Mouse (Mus musculus) erythroblast, embryonic 14.5 days (primary cell): ENCODE data around the gene B3gnt4. TPM values are rescaled to one million over a fixed set of nuclear protein-coding genes. Genes with fewer than 3 reads are reported as not detected.
"Not testable (repeated sequence)": the region's sequence is repeated elsewhere in the genome, so short reads cannot be mapped to it uniquely, and the experiment has no call there.

Experiments used
- H3K27me3 ChIP-seq: 2 replicates; pipeline ENCODE4 v1.6.1; 2012; ENCODE audit warnings: inconsistent platforms; ENCODE audit not compliant: control insufficient read depth
- H3K36me3 ChIP-seq: 2 replicates; pipeline ENCODE4 v1.6.1; 2012; ENCODE audit warnings: mild to moderate bottlenecking, inconsistent platforms; ENCODE audit not compliant: control insufficient read depth
- H3K4me1 ChIP-seq: 2 replicates; pipeline ENCODE4 v1.6.1; 2012; ENCODE audit warnings: inconsistent platforms; ENCODE audit not compliant: control insufficient read depth
- H3K4me3 ChIP-seq: replicated peaks from 2 replicates; pipeline ENCODE3; 2012; ENCODE audit warnings: moderate library complexity, mild to moderate bottlenecking, inconsistent platforms
- H3K9me3 ChIP-seq: 2 replicates; pipeline ENCODE4 v1.6.1; 2012; ENCODE audit warnings: low read length, inconsistent platforms, mixed read lengths; ENCODE audit not compliant: control insufficient read depth
- GATA1 ChIP-seq: IDR thresholded peaks from 2 replicates; pipeline ENCODE4 v1.6.1; 2012; ENCODE audit warnings: low read length, inconsistent platforms, mixed read lengths
- TAL1 ChIP-seq: IDR thresholded peaks from 3 replicates; pipeline ENCODE4 v1.6.1; 2012; ENCODE audit warnings: low read length, inconsistent platforms, mixed read lengths
- polyA plus RNA-seq: library from polyadenylated mRNA; stranded (reverse); fragments of >175 nt; gene quantifications from 2 replicates; pipeline ENCODE4 v1.2.3, GENCODE M21; 2012

B3gnt4 gene
- polyA plus RNA-seq, 1 experiment: not detected

GRCm38 (mm10) chr5:123501973-123502372 lies 8.3 kb upstream of the B3gnt4 start:
- Histone ChIP-seq H3K4me3 (no peak overlapping the region), H3K4me1 (peaks cover 6% of the 10 kb centered on the region), H3K36me3 (no peaks in the 10 kb centered on the region), H3K9me3 (no peaks in the 10 kb centered on the region), H3K27me3 (peaks cover 45% of the 10 kb centered on the region)
- no peak for TF ChIP-seq GATA1
- TF ChIP-seq TAL1: no peak

- Histone ChIP-seq H3K4me3 (peak overlapping the region; percentile 54), H3K4me1 (peaks cover 28% of the 10 kb centered on the region), H3K36me3 (peaks cover 14% of the 10 kb centered on the region), H3K9me3 (no peaks in the 10 kb centered on the region), H3K27me3 (peaks cover 57% of the 10 kb centered on the region)
- no peak for TF ChIP-seq TAL1
- no peak for TF ChIP-seq GATA1
These were observed 2.1 kb upstream of the B3gnt4 start for GRCm38 (mm10) chr5:123507936-123508723.

- Histone ChIP-seq H3K27me3 (peaks cover 53% of the 10 kb centered on the region), H3K4me3 (peak overlapping the region; percentile 54), H3K36me3 (peaks cover 17% of the 10 kb centered on the region), H3K4me1 (peaks cover 28% of the 10 kb centered on the region), H3K9me3 (no peaks in the 10 kb centered on the region)
- TF ChIP-seq TAL1: no peak
- no peak for TF ChIP-seq GATA1
These were observed 1.3 kb upstream of the B3gnt4 start for GRCm38 (mm10) chr5:123508921-123509320.

GRCm38 (mm10) chr5:123511426-123511825 lies 1.2 kb downstream of the B3gnt4 start:
- H3K9me3 ChIP-seq, H3K4me3 ChIP-seq: not testable (repeated sequence)
- peaks cover 28% of the 10 kb centered on the region for H3K36me3 ChIP-seq
- peaks cover 41% of the 10 kb centered on the region for H3K27me3 ChIP-seq
- H3K4me1 ChIP-seq: peaks cover 28% of the 10 kb centered on the region

GRCm38 (mm10) chr5:123512102-123512501 lies 1.8 kb downstream of the B3gnt4 start:
- Histone ChIP-seq H3K4me1 (peaks cover 28% of the 10 kb centered on the region), H3K27me3 (peaks cover 34% of the 10 kb centered on the region), H3K9me3 (no peaks in the 10 kb centered on the region), H3K4me3 (no peak overlapping the region), H3K36me3 (peaks cover 35% of the 10 kb centered on the region)
- no peak for TF ChIP-seq GATA1
- TF ChIP-seq TAL1: no peak

GRCm38 (mm10) chr5:123514871-123515270 lies 4.6 kb downstream of the B3gnt4 start:
- H3K9me3 ChIP-seq: no peaks in the 10 kb centered on the region
- no peak overlapping the region for H3K4me3 ChIP-seq
- no peak for TF ChIP-seq TAL1
- peaks cover 59% of the 10 kb centered on the region for H3K36me3 ChIP-seq
- H3K27me3 ChIP-seq: peaks cover 7% of the 10 kb centered on the region
- peaks cover 14% of the 10 kb centered on the region for H3K4me1 ChIP-seq

GRCm38 (mm10) chr5:123520666-123521065 lies 10.4 kb downstream of the B3gnt4 start:
- TF ChIP-seq GATA1: no peak
- no peak for TF ChIP-seq TAL1
- peaks cover 32% of the 10 kb centered on the region for H3K4me1 ChIP-seq
- H3K27me3 ChIP-seq: no peaks in the 10 kb centered on the region
- H3K9me3 ChIP-seq: no peaks in the 10 kb centered on the region
- peaks cover 39% of the 10 kb centered on the region for H3K36me3 ChIP-seq
- no peak overlapping the region for H3K4me3 ChIP-seq

GRCm38 (mm10) chr5:123521621-123522020 lies 11.4 kb downstream of the B3gnt4 start:
- H3K9me3 ChIP-seq: no peaks in the 10 kb centered on the region
- TF ChIP-seq TAL1: no peak
- TF ChIP-seq GATA1: no peak
- no peaks in the 10 kb centered on the region for H3K27me3 ChIP-seq
- H3K36me3 ChIP-seq: peaks cover 30% of the 10 kb centered on the region
- H3K4me3 ChIP-seq: no peak overlapping the region
- peaks cover 32% of the 10 kb centered on the region for H3K4me1 ChIP-seq

- Histone ChIP-seq H3K36me3 (peaks cover 25% of the 10 kb centered on the region), H3K27me3 (no peaks in the 10 kb centered on the region), H3K4me3 (no peak overlapping the region), H3K9me3 (no peaks in the 10 kb centered on the region), H3K4me1 (peaks cover 32% of the 10 kb centered on the region)
- TF ChIP-seq TAL1 (no peak), GATA1 (no peak)
These were observed 11.9 kb downstream of the B3gnt4 start for GRCm38 (mm10) chr5:123522166-123522565.
